Mouse (Mus musculus) megakaryocyte, embryonic 14.5 days (primary cell): ENCODE results near the gene Fgfr2.

Experiments
- FLI1 ChIP-seq: IDR thresholded peaks from 2 replicates; pipeline ENCODE4 v1.6.1; 2012; ENCODE audit warnings: low read length, inconsistent platforms, mixed read lengths
- GATA1 ChIP-seq: IDR thresholded peaks from 3 replicates; pipeline ENCODE4 v1.6.1; 2012; ENCODE audit warnings: mixed read lengths, low read length, inconsistent platforms, borderline replicate concordance

- TF ChIP-seq FLI1 (no peak), GATA1 (no peak)
Measured at GRCm38 (mm10) chr7:131598483-131598824, 1524.7 kb downstream of the Fgfr2 start.
